Mouse (Mus musculus): ENCODE results near the gene Gm29427.

Gene Gm29427

GRCm38 (mm10) chr1:130644103-130644502 lies 71.5 kb downstream of the Gm29427 start:
- no peak for DNase-seq

DNA sequence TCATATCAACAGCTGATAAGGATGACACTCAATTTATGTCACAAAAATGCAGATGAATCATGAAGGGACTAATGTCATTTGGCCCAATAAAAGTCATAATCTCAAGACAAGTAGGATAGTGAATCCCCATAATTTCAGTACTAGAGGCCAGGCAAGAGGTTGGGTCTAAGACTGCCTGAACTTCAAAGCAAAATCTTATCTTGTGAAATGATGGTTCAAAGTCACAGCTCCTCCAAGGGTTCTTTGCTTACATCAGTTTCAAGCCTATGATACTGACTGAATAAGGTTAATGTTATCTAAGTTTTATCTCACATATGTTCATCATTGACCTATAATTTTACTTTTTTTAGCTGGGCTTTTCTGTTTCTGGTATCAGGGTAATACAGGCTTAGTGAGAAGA lies 74.6 kb downstream of the Gm29427 start:
- no peak for DNase-seq

- peak; percentile 10 for DNase-seq
Observed at GRCm38 (mm10) chr1:130633761-130634410, 81.7 kb downstream of the Gm29427 start.

- no peak for DNase-seq
Observed at GRCm38 (mm10) chr1:130633316-130633715, 82.3 kb downstream of the Gm29427 start.

- no peak for DNase-seq
Observed at GRCm38 (mm10) chr1:130629521-130629920, 86.1 kb downstream of the Gm29427 start, which contains the start of gene Zp3r. Gene Zp3r, minus strand, starts transcription at chr1:130629621.

Measured in cerebellum, adult 11 months (tissue).